Mouse (Mus musculus) stomach, postnatal 0 days (tissue): ENCODE data around the gene Gbp3.

Experiments
- CTCF ChIP-seq: IDR thresholded peaks from 2 replicates; pipeline ENCODE4 v1.5.1; 2016; ENCODE audit warnings: antibody characterized with exemption, low read depth, mild to moderate bottlenecking, moderate library complexity
- EP300 ChIP-seq: optimal IDR thresholded peaks from 2 replicates; pipeline ENCODE3; 2016; ENCODE audit warnings: antibody characterized with exemption

- TF ChIP-seq CTCF (no peak), EP300 (no peak)
Measured at GRCm38 (mm10) chr3:142555623-142556022, 4.2 kb upstream of the Gbp3 start.
